Mouse (Mus musculus) intestine, embryonic 14.5 days (tissue): ENCODE results near the gene B3galt1. TPM values are rescaled to one million over a fixed set of nuclear protein-coding genes. Genes with fewer than 3 reads are reported as not detected.

Experiments used
- ATAC-seq: fragments of 200-750 bp; cut with Nextera tagmentation; replicated peaks from 2 replicates; pipeline ENCODE4 v1.8.0; 2017; ENCODE audit warnings: low read depth, moderate number of reproducible peaks, moderate TSS enrichment, moderate library complexity; ENCODE audit not compliant: low FRiP score, low TSS enrichment
- DNase-seq: peaks from one replicate; pipeline ENCODE4 v3.0.0-alpha.2; 2018; ENCODE audit warnings: low spot score
- H3K27ac ChIP-seq: fragments of 300-500 bp; sonication (generic); 2 replicates; pipeline ENCODE4 v1.5.1; 2014; ENCODE audit warnings: low read depth, mild to moderate bottlenecking, control low read depth
- H3K27me3 ChIP-seq: fragments of 300-500 bp; sonication (generic); replicated peaks from 2 replicates; pipeline ENCODE4 v1.6.1; 2014; ENCODE audit warnings: low read length, control low read depth; ENCODE audit not compliant: control insufficient read depth, insufficient read depth
- H3K36me3 ChIP-seq: fragments of 300-500 bp; sonication (generic); 2 replicates; pipeline ENCODE4 v1.6.1; 2014; ENCODE audit warnings: low read length, control low read depth; ENCODE audit not compliant: control insufficient read depth, insufficient read depth
- H3K4me1 ChIP-seq: fragments of 300-500 bp; sonication (generic); replicated peaks from 2 replicates; pipeline ENCODE4 v1.6.1; 2014; ENCODE audit warnings: low read length, control low read depth, mixed read lengths; ENCODE audit not compliant: control insufficient read depth, insufficient read depth
- H3K4me2 ChIP-seq: fragments of 300-500 bp; sonication (generic); 2 replicates; pipeline ENCODE4 v1.6.1; 2014; ENCODE audit warnings: low read length
- H3K4me3 ChIP-seq: fragments of 300-500 bp; sonication (generic); 2 replicates; pipeline ENCODE4 v1.5.1; 2014; ENCODE audit warnings: low read depth, low read length, control low read depth, mixed read lengths
- H3K9ac ChIP-seq: fragments of 300-500 bp; sonication (generic); 2 replicates; pipeline ENCODE4 v1.6.1; 2014; ENCODE audit warnings: mild to moderate bottlenecking, low read length
- H3K9me3 ChIP-seq: fragments of 300-500 bp; sonication (generic); 2 replicates; pipeline ENCODE4 v1.6.1; 2016; ENCODE audit warnings: low read length, control low read depth; ENCODE audit not compliant: control insufficient read depth
- WGBS: fragments of 180-500 bp; shearing (Covaris S2); extraction: QIAGEN DNeasy Blood & Tissue Kit; methylation state at CpG from one replicate; pipeline ENCODE4 v1.1.7; 2014; 5-methylcytosine and 5-hydroxymethylcytosine counted together
- microRNA-seq: library from miRNA; unstranded; fragments of <30 nt; microRNA quantifications from one replicate; pipeline ENCODE4, GENCODE M21; 2016
- polyA plus RNA-seq: library from polyadenylated mRNA; unstranded; fragments of >200 nt; fragmentation: Nextera tagmentation; extraction: Ambion mirVana; gene quantifications from 2 replicates; pipeline ENCODE4 v1.2.1, GENCODE M21; 2014

Gene B3galt1
- polyA plus RNA-seq, 1 experiment from 2014 or later, result 3.9 TPM

- Histone ChIP-seq H3K9ac (no peak overlapping the region), H3K27ac (no peak overlapping the region), H3K4me2 (no peak overlapping the region), H3K9me3 (no peaks in the 10 kb centered on the region), H3K27me3 (no peaks in the 10 kb centered on the region), H3K4me3 (no peak overlapping the region), H3K36me3 (no peaks in the 10 kb centered on the region), H3K4me1 (no peaks in the 10 kb centered on the region)
- WGBS, result 66% methylated on average over 2 of the region's 2 CpGs
- DNase-seq (no peak), ATAC-seq (no peak)
These were observed 577.6 kb downstream of the B3galt1 start for GRCm38 (mm10) chr2:68143292-68143691.

GRCm38 (mm10) chr2:68159751-68160150 is 594.1 kb downstream of the B3galt1 start:
- ATAC-seq (no peak), DNase-seq (no peak)
- Histone ChIP-seq H3K4me3 (no peak overlapping the region), H3K27me3 (no peaks in the 10 kb centered on the region), H3K36me3 (no peaks in the 10 kb centered on the region), H3K9me3 (no peaks in the 10 kb centered on the region), H3K27ac (no peak overlapping the region), H3K9ac (no peak overlapping the region), H3K4me1 (no peaks in the 10 kb centered on the region), H3K4me2 (no peak overlapping the region)
- 85% methylated on average over 5 of the region's 5 CpGs for WGBS

GRCm38 (mm10) chr2:68160566-68160965 is 594.9 kb downstream of the B3galt1 start:
- DNase-seq (no peak), ATAC-seq (no peak)
- Histone ChIP-seq H3K27me3 (no peaks in the 10 kb centered on the region), H3K4me1 (no peaks in the 10 kb centered on the region), H3K9ac (no peak overlapping the region), H3K4me3 (no peak overlapping the region), H3K4me2 (no peak overlapping the region), H3K36me3 (no peaks in the 10 kb centered on the region), H3K9me3 (no peaks in the 10 kb centered on the region), H3K27ac (no peak overlapping the region)
- 83% methylated on average over 2 of the region's 2 CpGs for WGBS

- no peak for DNase-seq
- Histone ChIP-seq H3K27me3 (no peaks in the 10 kb centered on the region), H3K4me2 (no peak overlapping the region), H3K4me3 (no peak overlapping the region), H3K9ac (no peak overlapping the region), H3K27ac (no peak overlapping the region), H3K4me1 (no peaks in the 10 kb centered on the region), H3K36me3 (no peaks in the 10 kb centered on the region), H3K9me3 (no peaks in the 10 kb centered on the region)
- no peak for ATAC-seq
- WGBS, result 86% methylated on average over 4 of the region's 4 CpGs
These were observed 596.3 kb downstream of the B3galt1 start for GRCm38 (mm10) chr2:68162012-68162411.

- Histone ChIP-seq H3K4me1 (no peaks in the 10 kb centered on the region), H3K9ac (no peak overlapping the region), H3K4me2 (no peak overlapping the region), H3K27me3 (no peaks in the 10 kb centered on the region), H3K9me3 (no peaks in the 10 kb centered on the region), H3K4me3 (no peak overlapping the region), H3K27ac (no peak overlapping the region), H3K36me3 (no peaks in the 10 kb centered on the region)
- ATAC-seq (no peak), DNase-seq (no peak)
- 66% methylated on average over 10 of the region's 10 CpGs for WGBS
These were observed 605.6 kb downstream of the B3galt1 start for GRCm38 (mm10) chr2:68171306-68171705.

Small RNAs within 50 kb of the gene (microRNA-seq; reads per million reads assigned to microRNA genes)
- gene Mir6335, result not detected
- gene Mir7224, result 1.9 reads per million, percentile 21 among the genes with 10 or more reads in this experiment

Other genes starting within 250 kb of the B3galt1 start
- not detected in 2 replicates for gene Gm21830, start 152.1 kb upstream of the B3galt1 start, polyA plus RNA-seq
- not detected in 2 replicates for gene Gm26727, start 132.7 kb upstream of the B3galt1 start, polyA plus RNA-seq
- not detected in 2 replicates for gene Xirp2, start 119.9 kb upstream of the B3galt1 start, polyA plus RNA-seq